Mouse (Mus musculus) neural tube, embryonic 14.5 days (tissue): ENCODE results near the gene Ptprm. TPM values are rescaled to one million over a fixed set of nuclear protein-coding genes. Genes with fewer than 3 reads are reported as not detected.

Experiments used
- ATAC-seq: fragments of 200-750 bp; cut with Nextera tagmentation; 2 replicates; pipeline ENCODE4 v1.8.0; 2017; ENCODE audit warnings: low read depth, mild to moderate bottlenecking, moderate TSS enrichment, moderate library complexity
- H3K27ac ChIP-seq: fragments of 300-500 bp; sonication (generic); 2 replicates; pipeline ENCODE4 v1.5.1; 2014; ENCODE audit warnings: low read depth, mild to moderate bottlenecking, control low read depth, low read length, moderate library complexity, mixed read lengths
- H3K27me3 ChIP-seq: fragments of 300-500 bp; sonication (generic); 2 replicates; pipeline ENCODE4 v1.6.1; 2014; ENCODE audit warnings: low read length; ENCODE audit not compliant: control insufficient read depth, insufficient read depth
- H3K36me3 ChIP-seq: fragments of 300-500 bp; sonication (generic); 2 replicates; pipeline ENCODE4 v1.6.1; 2014; ENCODE audit warnings: low read length, mixed read lengths; ENCODE audit not compliant: control insufficient read depth, insufficient read depth
- H3K4me1 ChIP-seq: fragments of 300-500 bp; sonication (generic); 2 replicates; pipeline ENCODE4 v1.6.1; 2014; ENCODE audit warnings: low read length; ENCODE audit not compliant: control insufficient read depth, insufficient read depth
- H3K4me2 ChIP-seq: fragments of 300-500 bp; sonication (generic); 2 replicates; pipeline ENCODE4 v1.6.1; 2014; ENCODE audit warnings: mild to moderate bottlenecking, low read depth, low read length, control low read depth
- H3K4me3 ChIP-seq: fragments of 300-500 bp; sonication (generic); 2 replicates; pipeline ENCODE4 v1.5.1; 2014; ENCODE audit warnings: low read depth, low read length, control low read depth, mixed read lengths
- H3K9ac ChIP-seq: fragments of 300-500 bp; sonication (generic); replicated peaks from 2 replicates; pipeline ENCODE4 v1.6.1; 2014; ENCODE audit warnings: low read depth, mild to moderate bottlenecking, control low read depth, low read length, mixed read lengths
- H3K9me3 ChIP-seq: fragments of 300-500 bp; sonication (generic); 2 replicates; pipeline ENCODE4 v1.6.1; 2016; ENCODE audit warnings: low read length; ENCODE audit not compliant: control insufficient read depth
- WGBS: fragments of 180-500 bp; shearing (Covaris S2); extraction: QIAGEN DNeasy Blood & Tissue Kit; methylation state at CpG from one replicate; pipeline ENCODE4 v1.1.7; 2014; 5-methylcytosine and 5-hydroxymethylcytosine counted together
- polyA plus RNA-seq: library from polyadenylated mRNA; unstranded; fragments of >200 nt; fragmentation: Nextera tagmentation; extraction: Ambion mirVana; gene quantifications from 2 replicates; pipeline ENCODE4 v1.2.1, GENCODE M21; 2014

Ptprm gene
- 26.9 and 27.4 TPM in 2 replicates for polyA plus RNA-seq

- ATAC-seq = peak; percentile 96
- H3K27me3 ChIP-seq = peaks cover 2% of the 10 kb centered on the region; the same call in 1 of the 2 replicates
- peak within 1 kb of the TSS; percentile 65 for H3K4me3 ChIP-seq
- peak within 1 kb of the TSS; percentile 64 for H3K9ac ChIP-seq
- peak within 1 kb of the TSS; percentile 95 for H3K4me2 ChIP-seq
- no peaks in the 10 kb centered on the region for H3K9me3 ChIP-seq
- H3K36me3 ChIP-seq = no peaks in the 10 kb centered on the region
- 0% methylated on average over 61 of the region's 73 CpGs for WGBS
- peak within 1 kb of the TSS; percentile 73 for H3K27ac ChIP-seq
- H3K4me1 ChIP-seq = no peaks in the 10 kb centered on the region
These were observed at the start of gene Ptprm for GRCm38 (mm10) chr17:67354451-67355011. Gene Ptprm (minus strand): TSS chr17:67354457.

- H3K27ac ChIP-seq = no peak overlapping the region
- H3K4me2 ChIP-seq = no peak overlapping the region
- H3K27me3 ChIP-seq = no peaks in the 10 kb centered on the region
- H3K4me3 ChIP-seq = no peak overlapping the region
- H3K4me1 ChIP-seq = no peaks in the 10 kb centered on the region
- no peak for ATAC-seq
- 86% methylated on average over 2 of the region's 2 CpGs for WGBS
- no peak overlapping the region for H3K9ac ChIP-seq
- H3K36me3 ChIP-seq = no peaks in the 10 kb centered on the region
- no peaks in the 10 kb centered on the region for H3K9me3 ChIP-seq
These were observed 41.9 kb upstream of the Ptprm start for GRCm38 (mm10) chr17:67396205-67396604.

GRCm38 (mm10) chr17:67390851-67391250 is 36.6 kb upstream of the Ptprm start:
- WGBS = 67% methylated on average over 5 of the region's 5 CpGs
- Histone ChIP-seq H3K9me3 (no peaks in the 10 kb centered on the region), H3K27me3 (no peaks in the 10 kb centered on the region), H3K4me1 (no peaks in the 10 kb centered on the region), H3K36me3 (no peaks in the 10 kb centered on the region), H3K9ac (no peak overlapping the region), H3K4me3 (no peak overlapping the region), H3K4me2 (no peak overlapping the region), H3K27ac (no peak overlapping the region)
- ATAC-seq = no peak

- no peak for ATAC-seq
- WGBS = 82% methylated on average over 7 of the region's 7 CpGs
- no peak overlapping the region for H3K4me3 ChIP-seq
- no peaks in the 10 kb centered on the region for H3K9me3 ChIP-seq
- no peaks in the 10 kb centered on the region for H3K4me1 ChIP-seq
- H3K9ac ChIP-seq = no peak overlapping the region
- no peak overlapping the region for H3K4me2 ChIP-seq
- H3K27me3 ChIP-seq = no peaks in the 10 kb centered on the region
- no peak overlapping the region for H3K27ac ChIP-seq
- no peaks in the 10 kb centered on the region for H3K36me3 ChIP-seq
These were observed 33.9 kb upstream of the Ptprm start for GRCm38 (mm10) chr17:67388171-67388570.

- Histone ChIP-seq H3K4me1 (no peaks in the 10 kb centered on the region), H3K27me3 (no peaks in the 10 kb centered on the region), H3K4me3 (no peak overlapping the region), H3K27ac (no peak overlapping the region), H3K4me2 (no peak overlapping the region), H3K9me3 (no peaks in the 10 kb centered on the region), H3K9ac (no peak overlapping the region), H3K36me3 (no peaks in the 10 kb centered on the region)
- no peak for ATAC-seq
- 57% methylated on average over 6 of the region's 6 CpGs for WGBS
These were observed 31.0 kb upstream of the Ptprm start for GRCm38 (mm10) chr17:67385286-67385685.

GRCm38 (mm10) chr17:67383635-67384034 is 29.4 kb upstream of the Ptprm start:
- Histone ChIP-seq H3K27ac (no peak overlapping the region), H3K4me2 (no peak overlapping the region), H3K4me1 (no peaks in the 10 kb centered on the region), H3K9me3 (no peaks in the 10 kb centered on the region), H3K36me3 (no peaks in the 10 kb centered on the region), H3K4me3 (no peak overlapping the region), H3K9ac (no peak overlapping the region), H3K27me3 (no peaks in the 10 kb centered on the region)
- 96% methylated on average over 1 of the region's 1 CpGs for WGBS
- no peak for ATAC-seq

- Histone ChIP-seq H3K9ac (no peak overlapping the region), H3K9me3 (no peaks in the 10 kb centered on the region), H3K36me3 (no peaks in the 10 kb centered on the region), H3K27me3 (no peaks in the 10 kb centered on the region), H3K4me3 (no peak overlapping the region), H3K4me1 (no peaks in the 10 kb centered on the region), H3K4me2 (no peak overlapping the region), H3K27ac (no peak overlapping the region)
- ATAC-seq = no peak
- 86% methylated on average over 5 of the region's 5 CpGs for whole genome bisulfite sequencing
These were observed 27.4 kb upstream of the Ptprm start for GRCm38 (mm10) chr17:67381618-67382017.

GRCm38 (mm10) chr17:67367866-67368265 is 13.6 kb upstream of the Ptprm start:
- Histone ChIP-seq H3K4me1 (no peaks in the 10 kb centered on the region), H3K9ac (no peak overlapping the region), H3K9me3 (no peaks in the 10 kb centered on the region), H3K27ac (no peak overlapping the region), H3K4me2 (no peak overlapping the region), H3K36me3 (no peaks in the 10 kb centered on the region), H3K4me3 (no peak overlapping the region), H3K27me3 (no peaks in the 10 kb centered on the region)
- no peak for ATAC-seq
- WGBS = 93% methylated on average over 7 of the region's 7 CpGs

- no peaks in the 10 kb centered on the region for H3K4me1 ChIP-seq
- no peak overlapping the region for H3K4me2 ChIP-seq
- no peaks in the 10 kb centered on the region for H3K9me3 ChIP-seq
- H3K27ac ChIP-seq = no peak overlapping the region
- H3K4me3 ChIP-seq = no peak overlapping the region
- no peak for ATAC-seq
- H3K27me3 ChIP-seq = no peaks in the 10 kb centered on the region
- WGBS = 94% methylated on average over 1 of the region's 1 CpGs
- H3K36me3 ChIP-seq = no peaks in the 10 kb centered on the region
- H3K9ac ChIP-seq = no peak overlapping the region
These were observed 10.2 kb upstream of the Ptprm start for GRCm38 (mm10) chr17:67364491-67364890.
